Mouse (Mus musculus) neural tube, embryonic 14.5 days (tissue): Measurements from ENCODE around the gene Bex6. TPM values are rescaled to one million over a fixed set of nuclear protein-coding genes. Genes with fewer than 3 reads are reported as not detected.

Experiments used
- ATAC-seq: fragments of 200-750 bp; cut with Nextera tagmentation; 2 replicates; pipeline ENCODE4 v1.8.0; 2017; ENCODE audit warnings: low read depth, mild to moderate bottlenecking, moderate TSS enrichment, moderate library complexity
- H3K27ac ChIP-seq: fragments of 300-500 bp; sonication (generic); 2 replicates; pipeline ENCODE4 v1.5.1; 2014; ENCODE audit warnings: low read depth, mild to moderate bottlenecking, control low read depth, low read length, moderate library complexity, mixed read lengths
- H3K27me3 ChIP-seq: fragments of 300-500 bp; sonication (generic); 2 replicates; pipeline ENCODE4 v1.6.1; 2014; ENCODE audit warnings: low read length; ENCODE audit not compliant: control insufficient read depth, insufficient read depth
- H3K36me3 ChIP-seq: fragments of 300-500 bp; sonication (generic); 2 replicates; pipeline ENCODE4 v1.6.1; 2014; ENCODE audit warnings: low read length, mixed read lengths; ENCODE audit not compliant: control insufficient read depth, insufficient read depth
- H3K4me1 ChIP-seq: fragments of 300-500 bp; sonication (generic); 2 replicates; pipeline ENCODE4 v1.6.1; 2014; ENCODE audit warnings: low read length; ENCODE audit not compliant: control insufficient read depth, insufficient read depth
- H3K4me2 ChIP-seq: fragments of 300-500 bp; sonication (generic); 2 replicates; pipeline ENCODE4 v1.6.1; 2014; ENCODE audit warnings: mild to moderate bottlenecking, low read depth, low read length, control low read depth
- H3K4me3 ChIP-seq: fragments of 300-500 bp; sonication (generic); 2 replicates; pipeline ENCODE4 v1.5.1; 2014; ENCODE audit warnings: low read depth, low read length, control low read depth, mixed read lengths
- H3K9ac ChIP-seq: fragments of 300-500 bp; sonication (generic); replicated peaks from 2 replicates; pipeline ENCODE4 v1.6.1; 2014; ENCODE audit warnings: low read depth, mild to moderate bottlenecking, control low read depth, low read length, mixed read lengths
- H3K9me3 ChIP-seq: fragments of 300-500 bp; sonication (generic); 2 replicates; pipeline ENCODE4 v1.6.1; 2016; ENCODE audit warnings: low read length; ENCODE audit not compliant: control insufficient read depth
- WGBS: fragments of 180-500 bp; shearing (Covaris S2); extraction: QIAGEN DNeasy Blood & Tissue Kit; methylation state at CpG from one replicate; pipeline ENCODE4 v1.1.7; 2014; 5-methylcytosine and 5-hydroxymethylcytosine counted together
- polyA plus RNA-seq: library from polyadenylated mRNA; unstranded; fragments of >200 nt; fragmentation: Nextera tagmentation; extraction: Ambion mirVana; gene quantifications from 2 replicates; pipeline ENCODE4 v1.2.1, GENCODE M21; 2014

The Bex6 gene
- polyA plus RNA-seq: not detected in 2 replicates

DNA sequence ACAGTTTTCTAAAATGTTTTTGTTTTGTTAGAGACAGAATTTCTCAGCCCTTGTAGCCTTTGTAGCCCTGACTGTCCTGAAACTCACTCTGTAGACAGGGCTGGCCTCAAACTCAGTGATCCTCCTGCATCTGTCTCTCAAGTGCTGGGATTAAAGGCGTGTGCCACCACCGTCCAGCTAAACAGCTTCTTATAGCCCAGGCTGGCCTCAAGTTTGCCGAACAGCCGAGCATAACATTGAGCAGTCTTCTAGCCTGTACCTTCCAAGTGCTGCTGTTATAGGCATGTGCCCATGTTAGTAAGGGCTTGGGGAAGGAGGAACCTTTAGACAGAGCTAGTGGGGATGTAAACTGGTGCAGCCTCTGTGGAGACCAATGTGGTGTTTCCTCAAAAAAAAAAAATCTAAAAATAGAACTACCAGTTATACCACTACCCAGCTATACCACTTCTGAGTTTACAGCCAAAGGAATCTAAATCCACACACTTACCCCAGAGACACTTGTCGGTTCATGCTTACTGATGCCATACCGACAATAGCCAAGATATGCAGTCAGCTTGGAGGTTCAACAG lies at the start of gene Bex6:
Bex6 (plus strand) TSS at position 491 of the 569 bp plus-strand sequence.
- 86% methylated on average over 6 of the region's 6 CpGs for WGBS
- H3K4me1 ChIP-seq: no peaks in the 10 kb centered on the region
- H3K36me3 ChIP-seq: no peaks in the 10 kb centered on the region
- H3K9me3 ChIP-seq: no peaks in the 10 kb centered on the region
- no peak within 1 kb of the TSS for H3K4me3 ChIP-seq
- no peak for ATAC-seq
- H3K27ac ChIP-seq: no peak within 1 kb of the TSS
- no peak within 1 kb of the TSS for H3K9ac ChIP-seq
- no peaks in the 10 kb centered on the region for H3K27me3 ChIP-seq
- H3K4me2 ChIP-seq: no peak within 1 kb of the TSS

DNA sequence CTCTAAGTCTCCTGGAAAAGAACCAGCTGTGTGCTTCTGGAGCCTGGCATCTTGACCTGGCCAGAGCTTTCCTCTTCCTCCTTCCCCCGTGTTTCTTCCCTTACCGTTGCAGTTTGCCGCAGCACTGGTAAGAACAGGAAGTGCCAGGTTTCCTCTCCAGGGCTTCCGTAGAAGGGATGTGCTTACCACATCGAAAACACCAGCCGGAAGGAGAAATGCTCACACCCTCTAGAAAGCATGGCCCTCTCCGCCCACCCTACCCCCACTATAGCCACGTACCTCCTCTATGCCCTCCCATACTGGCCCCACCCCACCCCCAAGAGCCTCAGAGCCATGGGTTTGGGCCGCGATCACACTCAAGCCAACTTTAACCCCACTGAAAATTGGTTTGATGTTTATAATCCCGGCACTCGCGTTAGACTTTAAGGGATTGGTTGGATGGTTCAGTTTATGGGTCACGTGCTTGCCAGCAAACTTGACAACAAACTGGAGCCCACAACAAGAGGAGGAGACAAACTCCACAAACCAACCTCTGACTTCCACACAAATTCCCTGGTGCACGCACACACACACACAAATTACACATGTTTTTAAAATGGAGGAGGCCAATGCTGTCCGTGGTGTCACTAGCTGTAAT lies 49.3 kb upstream of the Bex6 start:
- Histone ChIP-seq H3K36me3 (no peaks in the 10 kb centered on the region), H3K27ac (no peak overlapping the region), H3K4me1 (no peaks in the 10 kb centered on the region), H3K4me3 (no peak overlapping the region), H3K4me2 (no peak overlapping the region), H3K9me3 (no peaks in the 10 kb centered on the region), H3K27me3 (no peaks in the 10 kb centered on the region), H3K9ac (no peak overlapping the region)
- 77% methylated on average over 16 of the region's 16 CpGs for WGBS
- no peak for ATAC-seq

DNA sequence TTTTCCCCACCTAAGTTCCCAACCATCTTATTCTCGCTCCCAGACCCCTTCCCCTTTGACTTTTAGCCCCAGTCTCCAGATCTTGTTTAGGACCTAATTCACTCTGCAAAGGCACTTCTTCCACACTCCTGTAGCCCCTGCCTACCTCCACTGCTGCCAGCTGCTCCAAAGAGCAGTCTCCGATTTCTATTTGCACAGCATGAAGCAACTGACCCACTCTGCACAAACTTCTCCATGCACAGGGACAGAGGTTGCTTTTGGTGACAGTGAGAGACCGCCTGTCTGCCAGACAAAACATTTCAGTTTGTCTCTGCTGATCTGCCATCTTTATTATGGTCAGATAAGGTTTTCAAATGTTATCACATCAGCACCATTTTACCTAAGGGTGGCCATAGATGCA lies 46.5 kb upstream of the Bex6 start:
- Histone ChIP-seq H3K4me3 (no peak overlapping the region), H3K9me3 (no peaks in the 10 kb centered on the region), H3K4me2 (no peak overlapping the region), H3K9ac (no peak overlapping the region), H3K27ac (no peak overlapping the region), H3K36me3 (no peaks in the 10 kb centered on the region), H3K27me3 (no peaks in the 10 kb centered on the region), H3K4me1 (no peaks in the 10 kb centered on the region)
- no peak for ATAC-seq
- 91% methylated on average over 3 of the region's 3 CpGs for WGBS

DNA sequence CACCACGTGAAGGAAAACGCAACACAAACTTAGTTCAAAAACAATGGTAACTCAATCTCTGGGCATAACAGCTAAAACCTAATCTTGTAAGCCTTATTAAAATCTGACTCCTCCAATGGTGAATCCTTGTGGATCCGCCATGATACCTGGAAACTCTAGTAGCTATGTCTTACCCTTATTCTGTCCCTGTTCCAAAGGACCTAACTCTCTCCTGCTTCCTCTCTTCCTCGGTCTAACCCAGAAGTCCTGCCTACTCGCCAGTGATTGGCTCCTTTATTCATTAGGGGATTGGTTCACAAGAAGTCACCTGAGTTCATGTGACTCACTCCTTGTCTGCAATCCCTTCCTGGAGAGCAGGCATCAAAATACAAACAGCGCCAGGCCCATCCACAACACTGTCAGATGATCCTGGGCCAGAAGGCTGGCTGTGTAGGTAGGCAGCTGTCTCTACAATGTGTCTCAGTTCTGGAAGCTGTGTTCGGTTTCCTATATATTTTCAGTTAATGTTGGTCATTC lies 43.7 kb upstream of the Bex6 start:
- Histone ChIP-seq H3K36me3 (no peaks in the 10 kb centered on the region), H3K27ac (no peak overlapping the region), H3K4me3 (no peak overlapping the region), H3K27me3 (no peaks in the 10 kb centered on the region), H3K9me3 (no peaks in the 10 kb centered on the region), H3K4me1 (no peaks in the 10 kb centered on the region), H3K9ac (no peak overlapping the region), H3K4me2 (no peak overlapping the region)
- no peak for ATAC-seq
- WGBS: 85% methylated on average over 7 of the region's 7 CpGs

DNA sequence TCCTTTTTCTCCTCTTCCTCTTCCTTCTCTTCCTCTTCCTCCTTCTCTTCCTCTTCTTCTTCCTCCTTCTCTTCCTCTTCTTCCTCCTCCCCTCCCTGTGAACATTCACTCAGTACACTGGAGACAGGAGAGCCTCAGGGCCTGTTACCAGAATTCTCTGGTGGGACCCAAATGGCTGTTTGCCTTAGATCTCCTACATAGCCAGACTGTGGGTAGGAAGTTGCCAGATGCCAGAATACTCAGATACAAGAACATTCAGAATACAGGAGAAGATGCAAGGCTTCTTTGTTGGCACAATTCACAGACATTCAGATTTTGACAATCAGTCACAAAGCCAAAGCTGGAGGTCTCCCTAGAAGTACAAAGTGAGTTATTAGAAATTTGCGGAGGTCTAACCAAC lies 40.7 kb upstream of the Bex6 start:
- no peaks in the 10 kb centered on the region for H3K9me3 ChIP-seq
- H3K4me1 ChIP-seq: no peaks in the 10 kb centered on the region
- 97% methylated on average over 1 of the region's 1 CpGs for WGBS
- no peak overlapping the region for H3K4me2 ChIP-seq
- no peak overlapping the region for H3K4me3 ChIP-seq
- ATAC-seq: no peak
- no peaks in the 10 kb centered on the region for H3K27me3 ChIP-seq
- no peaks in the 10 kb centered on the region for H3K36me3 ChIP-seq
- no peak overlapping the region for H3K27ac ChIP-seq
- no peak overlapping the region for H3K9ac ChIP-seq

DNA sequence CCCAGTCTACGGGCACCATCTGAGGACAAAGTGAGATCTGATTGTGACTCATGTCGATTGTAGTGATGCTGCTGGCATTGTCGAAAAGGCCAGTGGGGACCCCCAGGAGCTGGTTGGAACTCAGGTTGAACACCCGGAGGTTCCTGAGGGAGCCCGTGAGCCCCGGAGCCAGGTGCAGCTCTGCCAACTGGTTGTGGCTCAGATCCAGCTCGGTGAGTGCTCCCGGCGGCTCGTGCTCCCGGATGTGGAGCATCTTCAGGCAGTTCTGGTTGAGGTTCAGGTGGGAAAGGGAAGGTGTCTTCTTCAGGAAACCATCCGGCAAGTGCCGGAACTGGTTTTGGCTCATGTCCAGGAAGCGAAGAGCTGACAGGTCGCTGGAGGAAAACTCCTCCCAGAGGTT lies 35.9 kb upstream of the Bex6 start:
- WGBS: 95% methylated on average over 15 of the region's 15 CpGs
- Histone ChIP-seq H3K27ac (no peak overlapping the region), H3K9ac (no peak overlapping the region), H3K9me3 (no peaks in the 10 kb centered on the region), H3K36me3 (no peaks in the 10 kb centered on the region), H3K4me2 (no peak overlapping the region), H3K4me1 (no peaks in the 10 kb centered on the region), H3K27me3 (no peaks in the 10 kb centered on the region), H3K4me3 (no peak overlapping the region)
- no peak for ATAC-seq

DNA sequence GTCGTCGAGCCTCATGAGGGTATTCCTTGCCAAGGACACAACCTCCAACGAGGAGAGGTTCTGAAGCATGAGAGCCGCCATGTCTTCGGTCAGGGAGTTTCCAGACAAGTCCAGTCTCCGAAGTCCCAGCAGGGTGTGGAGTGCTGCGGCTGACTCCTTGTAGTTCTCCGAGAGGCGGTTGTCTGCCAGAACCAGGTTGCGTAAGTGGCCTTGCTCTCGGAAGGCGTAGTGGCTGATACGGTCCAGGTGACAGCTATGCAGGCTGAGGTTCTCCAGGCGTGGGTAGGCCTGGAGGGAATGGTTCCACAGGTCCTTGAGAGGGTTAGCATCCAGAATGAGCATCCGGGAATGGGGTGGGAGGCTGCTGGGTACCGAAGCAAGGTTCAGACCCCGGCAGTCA lies 35.0 kb upstream of the Bex6 start:
- 91% methylated on average over 17 of the region's 17 CpGs for WGBS
- H3K9me3 ChIP-seq: no peaks in the 10 kb centered on the region
- H3K27me3 ChIP-seq: no peaks in the 10 kb centered on the region
- H3K4me2 ChIP-seq: no peak overlapping the region
- ATAC-seq: no peak
- H3K36me3 ChIP-seq: no peaks in the 10 kb centered on the region
- H3K9ac ChIP-seq: no peak overlapping the region
- no peak overlapping the region for H3K4me3 ChIP-seq
- H3K4me1 ChIP-seq: no peaks in the 10 kb centered on the region
- H3K27ac ChIP-seq: no peak overlapping the region

DNA sequence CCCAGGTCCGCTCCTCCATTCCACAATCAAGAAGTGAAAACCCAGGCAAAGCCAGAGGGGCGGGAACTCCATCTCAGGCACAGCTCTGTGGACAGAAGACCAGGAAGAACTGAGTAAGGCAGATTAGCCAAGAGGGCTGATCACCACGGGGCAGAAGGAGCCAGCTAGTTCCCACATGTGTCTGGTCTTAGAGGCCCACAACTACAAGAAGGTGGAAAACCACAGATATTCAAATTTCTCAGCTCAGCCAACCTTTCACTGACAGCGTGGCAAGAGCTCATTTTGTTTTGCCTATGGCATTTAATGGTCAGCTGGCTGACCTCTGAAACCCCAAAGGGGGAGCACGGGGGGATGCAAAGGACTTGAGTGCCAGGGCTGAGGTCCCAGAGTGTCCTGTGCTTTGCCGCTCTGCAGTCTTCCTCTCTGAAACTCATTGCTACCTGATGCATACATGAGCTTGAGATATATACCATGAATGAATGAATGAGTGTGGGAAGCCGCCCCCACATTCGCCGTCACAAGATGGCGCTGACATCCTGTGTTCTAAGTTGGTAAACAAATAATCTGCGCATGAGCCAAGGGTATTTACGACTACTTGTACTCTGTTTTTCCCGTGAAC lies 31.9 kb upstream of the Bex6 start:
- Histone ChIP-seq H3K4me2 (peak overlapping the region; percentile 27; the same call in 1 of the 2 replicates), H3K4me3 (no peak overlapping the region), H3K27me3 (no peaks in the 10 kb centered on the region), H3K36me3 (no peaks in the 10 kb centered on the region), H3K9ac (no peak overlapping the region), H3K27ac (no peak overlapping the region), H3K4me1 (no peaks in the 10 kb centered on the region), H3K9me3 (no peaks in the 10 kb centered on the region)
- ATAC-seq: peak; percentile 61; the same call in 1 of the 2 replicates
- 69% methylated on average over 10 of the region's 13 CpGs for WGBS

DNA sequence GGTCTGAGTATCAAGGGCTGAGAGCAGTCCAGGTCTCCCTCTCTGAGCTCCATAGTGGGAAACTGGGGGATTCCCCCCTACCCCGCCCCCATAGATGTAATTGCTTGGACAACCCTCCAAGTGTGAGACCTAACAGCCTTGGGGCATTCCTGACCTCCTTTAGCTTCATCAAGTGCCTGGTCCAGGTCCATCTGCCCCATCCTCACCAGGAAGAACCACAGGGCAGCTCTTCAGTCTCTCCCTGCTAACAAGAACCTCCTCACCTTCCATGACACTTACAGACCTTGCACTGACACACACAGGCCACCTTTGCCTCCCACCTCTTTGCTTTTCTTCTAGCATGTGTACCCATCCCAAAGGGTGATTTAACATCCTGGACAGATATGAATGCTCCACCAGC lies 25.6 kb upstream of the Bex6 start:
- Histone ChIP-seq H3K9ac (no peak overlapping the region; the same call in 1 of the 2 replicates), H3K4me2 (no peak overlapping the region), H3K27me3 (no peaks in the 10 kb centered on the region), H3K36me3 (no peaks in the 10 kb centered on the region), H3K27ac (no peak overlapping the region; the same call in 1 of the 2 replicates), H3K4me3 (no peak overlapping the region), H3K9me3 (no peaks in the 10 kb centered on the region), H3K4me1 (no peaks in the 10 kb centered on the region)
- WGBS: 81% methylated on average over 1 of the region's 1 CpGs
- no peak for ATAC-seq
